Mouse (Mus musculus) left cerebral cortex, adult 18-20 months (tissue): ENCODE results near the gene Wfdc6a. TPM values are rescaled to one million over a fixed set of nuclear protein-coding genes. Genes with fewer than 3 reads are reported as not detected.

Experiments used
- DNase-seq, 2 experiments: peaks; one replicate each; pipeline ENCODE4 v3.0.0; 2021 to 2022; ENCODE audit warnings: low spot score in 2 of 2, mixed read lengths in 1 of 2
- total RNA-seq, 2 experiments: library from RNA; stranded (reverse); gene quantifications; 2 replicates each; pipeline ENCODE4 v1.2.3; 2021

Wfdc6a gene
- total RNA-seq, 2 experiments from 2014 or later, result not detected

DNA sequence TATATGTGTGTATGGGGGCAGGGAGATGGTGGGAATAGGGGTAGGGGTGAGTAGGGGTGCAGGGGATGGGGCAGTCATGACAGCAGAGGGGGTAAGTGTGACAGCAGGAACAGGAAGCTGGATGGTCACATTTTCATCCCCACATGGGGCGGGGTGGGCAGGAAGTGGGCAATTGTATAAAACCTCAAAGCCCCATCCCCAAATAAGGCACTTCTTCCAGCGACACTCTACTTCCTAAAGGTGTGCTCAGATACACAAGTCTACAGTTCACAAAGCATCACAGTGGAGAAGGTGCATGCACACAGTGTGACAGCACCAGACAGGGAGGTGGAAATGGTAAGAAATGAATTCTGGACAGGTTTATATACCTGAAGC lies 34.4 kb downstream of the Wfdc6a start:
- DNase-seq, result no peak

DNA sequence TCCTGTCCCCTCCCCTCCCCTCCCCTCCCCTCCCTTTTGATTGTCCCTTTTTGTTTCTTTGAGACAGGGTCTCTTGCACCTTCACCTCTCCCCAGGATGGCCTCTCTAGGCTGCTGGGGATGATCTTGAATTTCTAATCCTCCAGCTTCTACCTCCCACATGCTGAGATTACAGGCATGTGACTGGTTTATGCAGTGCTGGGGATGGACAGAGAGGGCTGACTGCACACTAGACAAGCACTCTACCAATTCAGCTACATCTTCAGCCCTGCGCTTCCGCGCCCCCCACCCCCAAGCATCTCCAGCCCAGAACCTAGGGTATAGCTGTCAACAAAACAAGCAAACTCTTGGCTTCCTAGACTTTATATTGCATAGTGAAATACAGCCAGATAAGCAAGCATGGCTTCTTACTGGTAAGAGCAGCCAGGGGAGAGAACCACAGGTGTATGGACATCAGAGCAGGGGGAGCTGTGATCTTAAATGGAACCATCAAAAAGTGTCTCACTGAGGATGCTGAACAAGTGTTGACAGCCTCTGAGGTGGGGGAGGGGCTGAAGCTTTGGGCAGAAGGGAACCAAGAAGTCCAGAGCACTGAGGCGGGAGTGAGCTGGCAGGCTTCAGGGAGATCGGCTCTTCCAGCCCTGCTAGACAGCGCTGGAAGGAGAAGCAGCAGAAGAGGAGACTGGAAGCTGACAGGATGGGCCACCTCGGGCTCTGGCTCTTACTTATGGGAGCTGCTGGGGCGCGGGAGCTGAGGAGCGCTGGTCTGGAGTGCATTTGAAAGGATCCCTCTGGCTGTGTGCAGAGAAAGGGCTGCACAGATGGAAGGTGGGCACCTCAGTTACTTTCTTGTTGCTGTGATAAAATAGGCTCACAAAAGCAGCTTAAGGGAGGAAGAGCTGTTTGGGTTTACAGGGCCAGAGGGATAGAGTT lies 35.0 kb downstream of the Wfdc6a start:
- peak; percentile 40 to 72 for DNase-seq

DNA sequence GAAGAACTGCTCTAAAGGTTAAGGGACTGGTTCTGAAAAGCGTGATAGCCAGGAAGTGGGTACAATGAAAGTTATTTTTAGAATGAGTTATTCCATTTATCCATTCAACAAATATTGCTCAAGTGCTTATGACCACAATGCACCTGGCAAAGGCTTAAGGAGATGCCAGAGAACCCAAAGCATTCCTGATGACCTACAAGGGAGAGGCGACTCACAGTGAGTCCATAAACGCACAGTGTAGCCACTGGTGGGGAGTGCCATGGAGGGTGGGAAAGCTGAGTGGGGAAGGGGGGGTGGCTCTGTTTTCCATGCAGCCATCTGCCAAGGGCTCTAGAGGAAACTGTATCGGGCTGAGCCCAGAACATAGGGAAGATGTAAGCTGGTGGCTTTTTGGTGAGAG lies 35.9 kb downstream of the Wfdc6a start:
- no peak for DNase-seq

DNA sequence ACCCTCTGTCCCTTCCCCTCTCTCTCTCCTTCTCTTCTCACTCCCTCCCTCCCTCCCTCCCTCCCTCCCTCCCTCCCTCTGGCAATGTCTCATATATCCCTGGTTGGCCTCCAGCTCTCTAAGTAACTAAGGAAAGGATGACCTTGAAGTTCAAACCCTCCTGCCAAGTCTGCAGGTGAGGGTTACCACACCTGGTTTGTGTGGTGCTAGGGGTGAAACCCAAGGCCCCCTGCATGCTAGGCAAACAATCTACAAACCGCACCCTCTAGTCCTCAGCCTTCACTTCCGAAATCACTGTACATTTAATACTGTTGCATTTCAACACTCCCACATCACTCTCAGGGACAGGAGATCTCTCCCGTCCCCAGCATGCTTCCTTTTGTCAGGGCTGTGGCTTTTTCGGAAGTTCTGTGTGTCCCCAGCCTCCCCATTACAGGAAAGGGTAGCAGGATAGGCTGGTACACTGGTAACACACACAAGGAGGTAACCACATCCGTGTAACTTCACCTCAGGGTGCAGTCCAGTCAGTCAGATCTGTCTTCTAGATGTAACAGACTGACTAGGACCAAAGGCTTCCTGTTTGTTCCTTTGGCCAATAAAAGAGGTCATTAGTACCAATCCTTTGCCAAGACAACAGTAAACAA lies 40.7 kb downstream of the Wfdc6a start:
- DNase-seq, result no peak

DNA sequence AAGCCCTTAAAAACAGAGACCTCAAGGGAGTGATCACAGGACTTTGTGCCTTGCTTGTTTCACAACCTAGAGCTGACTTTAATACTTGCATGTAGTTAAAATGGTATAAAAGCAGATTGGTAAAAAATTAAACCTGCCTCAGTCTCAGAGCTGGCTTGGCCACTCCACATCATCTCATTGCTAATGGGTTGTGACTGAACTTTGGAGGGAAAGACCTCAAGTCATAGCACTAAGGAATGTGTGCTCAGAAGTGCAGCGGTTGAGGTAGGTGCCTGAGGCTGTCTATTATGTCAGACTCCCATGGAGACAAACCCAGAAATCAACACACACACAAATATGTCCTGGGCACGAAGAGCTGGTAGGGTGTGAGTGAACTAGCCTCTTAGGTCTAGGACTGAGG lies 41.5 kb downstream of the Wfdc6a start:
- DNase-seq, result no peak

DNA sequence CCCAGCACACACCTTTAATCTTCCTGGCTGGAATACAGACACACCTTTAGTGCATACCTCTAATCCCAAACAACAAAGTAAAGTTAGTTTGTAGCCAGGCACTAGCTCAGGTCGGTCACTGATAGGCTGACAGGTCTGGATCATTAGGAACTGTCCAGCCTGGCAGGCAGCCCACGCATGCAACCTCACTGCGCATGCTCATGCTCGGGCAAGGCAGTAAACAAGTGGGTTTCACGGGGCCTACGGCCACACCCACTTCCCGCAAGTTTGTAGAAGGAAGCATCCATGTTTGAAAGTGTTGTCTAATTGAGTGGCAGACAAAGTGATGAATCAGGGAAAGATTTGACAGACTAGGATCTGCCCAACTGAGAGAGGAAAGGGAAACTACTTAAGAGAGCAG lies 42.6 kb downstream of the Wfdc6a start:
- no peak for DNase-seq

DNA sequence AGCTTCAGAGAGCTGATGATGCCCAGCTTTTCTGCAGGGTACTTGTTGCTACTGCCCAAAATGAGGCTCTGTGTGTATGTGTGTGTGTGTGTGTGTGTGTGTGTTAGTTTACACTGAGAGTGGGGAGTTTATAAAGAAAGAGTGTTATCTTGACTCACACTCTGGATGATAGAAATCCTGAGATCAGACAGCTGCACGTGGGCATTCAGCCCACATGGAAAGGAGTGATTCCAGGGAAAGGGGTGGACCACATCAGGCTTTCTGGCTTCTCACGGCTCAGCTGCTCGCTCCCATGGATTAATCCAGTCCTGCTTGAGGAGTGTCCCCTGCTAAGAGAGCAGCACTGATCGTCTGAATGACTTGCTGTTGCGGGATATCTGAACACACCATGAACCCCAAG lies 43.1 kb downstream of the Wfdc6a start:
- DNase-seq, result peak; percentile 73 to 76

DNA sequence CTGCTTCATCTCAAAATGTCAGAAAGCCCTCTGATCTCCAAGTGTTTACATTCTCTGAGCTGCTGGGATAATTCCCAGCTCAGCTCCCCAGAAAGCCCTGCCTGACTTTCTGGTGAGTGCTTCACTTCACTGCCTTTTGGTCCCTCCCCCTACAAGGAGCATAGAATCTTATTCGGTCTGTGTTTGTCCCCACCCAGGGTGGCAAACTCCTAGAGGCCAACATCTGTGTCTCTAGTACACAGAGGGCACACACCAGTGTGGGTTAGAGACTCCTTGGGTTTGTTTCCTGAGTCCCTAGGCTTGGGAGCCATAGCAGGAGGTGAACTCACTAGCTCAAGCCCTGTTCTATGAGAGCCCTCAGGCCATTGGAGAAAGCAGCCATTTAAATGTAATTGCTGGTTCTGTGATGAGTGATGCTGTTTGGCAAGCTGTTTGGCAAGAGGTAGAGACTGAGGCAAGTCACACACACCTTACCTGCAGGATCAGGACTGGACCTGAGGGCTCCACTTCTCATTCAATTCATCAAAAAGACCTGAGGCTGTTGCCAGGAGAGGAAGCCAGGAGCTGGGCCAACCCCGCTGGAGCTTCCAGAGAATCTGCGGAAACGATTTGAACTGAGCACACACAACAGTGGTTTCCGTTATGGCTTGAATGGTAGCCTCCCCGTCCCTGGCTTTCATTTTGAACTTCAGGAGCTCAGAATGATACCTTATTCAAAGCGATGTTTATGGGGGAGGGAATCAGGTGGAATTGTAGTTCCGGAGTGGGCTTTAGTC lies 44.4 kb downstream of the Wfdc6a start:
- DNase-seq, result no peak

DNA sequence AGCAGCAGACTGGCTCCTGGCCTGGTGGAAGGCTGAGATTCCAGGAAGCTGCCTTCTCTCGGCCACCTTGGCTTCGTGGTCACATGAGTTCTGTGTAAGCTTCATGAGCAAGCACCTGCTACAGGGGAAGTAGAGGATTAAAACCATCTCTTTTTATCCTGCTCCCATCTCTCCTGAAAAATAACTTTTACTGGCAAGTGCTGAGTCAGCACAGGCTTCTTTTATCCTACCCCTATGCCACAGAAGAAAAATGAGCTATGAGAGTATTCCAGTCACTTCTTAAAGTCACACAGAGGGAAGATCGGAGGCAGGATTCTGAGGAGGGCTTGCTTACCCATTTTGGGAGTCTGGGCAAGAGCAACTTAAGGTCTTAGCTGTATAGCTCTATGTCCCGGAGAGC lies 48.2 kb downstream of the Wfdc6a start:
- no peak for DNase-seq

DNA sequence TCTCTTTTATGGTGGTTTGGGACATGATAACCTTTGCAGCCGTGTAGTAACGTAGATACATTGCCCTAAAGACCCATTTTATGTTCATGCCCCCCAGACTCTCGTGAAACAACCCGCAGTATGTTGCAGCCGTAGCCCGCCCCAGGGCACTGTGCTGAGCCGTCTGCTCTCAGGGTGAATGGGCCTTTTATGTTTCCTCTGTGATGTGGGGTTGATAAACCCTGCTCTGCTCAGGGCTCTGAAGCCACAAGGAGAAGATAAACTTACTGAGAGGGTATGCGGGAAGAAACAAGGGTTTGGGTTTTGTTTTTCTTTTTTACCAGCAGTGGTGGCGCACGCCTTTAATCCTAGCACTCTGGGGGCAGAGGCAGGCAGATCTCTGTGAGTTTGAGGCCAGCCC lies 50.9 kb downstream of the Wfdc6a start:
- no peak for DNase-seq

DNA sequence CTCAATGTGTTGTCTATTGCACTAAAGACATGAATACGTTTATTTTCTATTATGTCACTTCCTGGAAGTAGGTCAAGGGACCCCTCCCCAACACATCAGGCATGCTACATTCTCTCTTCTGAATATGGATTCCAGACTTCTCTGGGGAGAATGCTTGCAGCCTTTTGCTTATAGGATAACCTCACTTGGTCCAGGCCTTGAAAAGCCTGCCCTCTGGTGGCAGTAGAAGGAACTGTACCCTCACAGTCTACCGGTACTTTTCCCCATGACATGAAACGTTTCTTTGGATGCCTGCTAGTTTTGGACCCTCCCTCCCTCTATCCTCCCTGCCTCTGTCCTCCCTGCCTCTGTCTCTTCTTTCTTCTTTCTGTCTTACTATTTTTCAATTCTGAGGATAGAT lies 54.1 kb downstream of the Wfdc6a start:
- peak; percentile 74 to 82 for DNase-seq

Other genes starting within 250 kb of the Wfdc6a start
- gene Slpi, start 196.4 kb downstream of the Wfdc6a start, total RNA-seq, result under 1 TPM in 1 of 2 experiments, not detected in 1; 0.82 TPM
- under 1 TPM; 0.33 to 0.56 TPM for gene Rbpjl, start 182.3 kb downstream of the Wfdc6a start, total RNA-seq
- gene Matn4, start 180.3 kb downstream of the Wfdc6a start, total RNA-seq, result 1 to 10 TPM; 8.4 to 8.5 TPM
- gene Sdc4, start 141.6 kb downstream of the Wfdc6a start, total RNA-seq, result 10 to 100 TPM; 72.7 to 80.1 TPM
- gene Sys1, start 128.5 kb downstream of the Wfdc6a start, total RNA-seq, result 10 to 100 TPM; 43.5 to 44.6 TPM
- 1 to 10 TPM; 2.0 to 6.4 TPM for gene Gm20458, start 124.5 kb downstream of the Wfdc6a start, total RNA-seq
- not detected for gene Trp53tg5, start 111.7 kb downstream of the Wfdc6a start, total RNA-seq
- 100 to 1,000 TPM; 108 to 126 TPM for gene Dbndd2, start 99.3 kb downstream of the Wfdc6a start, total RNA-seq
- gene Pigt, start 87.9 kb downstream of the Wfdc6a start, total RNA-seq, result 10 to 100 TPM; 83.0 to 89.2 TPM
- gene Wfdc2, start 23.0 kb downstream of the Wfdc6a start, total RNA-seq, result under 1 TPM in 1 of 2 experiments, not detected in 1; 0.59 TPM
- gene Spint3, start 12.0 kb downstream of the Wfdc6a start, total RNA-seq, result not detected
- not detected for gene Eppin, start 8.1 kb upstream of the Wfdc6a start, total RNA-seq
- gene Wfdc6b, start 28.1 kb upstream of the Wfdc6a start, total RNA-seq, result not detected
- not detected for gene Wfdc8, start 28.2 kb upstream of the Wfdc6a start, total RNA-seq
- not detected for gene Wfdc16, start 53.3 kb upstream of the Wfdc6a start, total RNA-seq
- not detected for gene Wfdc10, start 70.6 kb upstream of the Wfdc6a start, total RNA-seq
- not detected for gene Wfdc9, start 71.1 kb upstream of the Wfdc6a start, total RNA-seq
- gene Wfdc11, start 88.6 kb upstream of the Wfdc6a start, total RNA-seq, result not detected
- gene Wfdc13, start 99.7 kb upstream of the Wfdc6a start, total RNA-seq, result not detected
- gene Spint4, start 113.1 kb upstream of the Wfdc6a start, total RNA-seq, result not detected
- gene Spint5, start 129.9 kb upstream of the Wfdc6a start, total RNA-seq, result not detected
- gene Wfdc3, start 160.5 kb upstream of the Wfdc6a start, total RNA-seq, result 1 to 10 TPM; 1.3 to 1.5 TPM
- gene Dnttip1, start 160.5 kb upstream of the Wfdc6a start, total RNA-seq, result 10 to 100 TPM; 34.5 to 37.5 TPM
- gene Ube2c, start 184.5 kb upstream of the Wfdc6a start, total RNA-seq, result not detected
- gene Tnnc2, start 194.5 kb upstream of the Wfdc6a start, total RNA-seq, result 1 to 10 TPM; 1.7 TPM
- gene Snx21, start 200.4 kb upstream of the Wfdc6a start, total RNA-seq, result 10 to 100 TPM; 52.9 to 57.0 TPM
- gene Acot8, start 219.4 kb upstream of the Wfdc6a start, total RNA-seq, result 10 to 100 TPM; 25.5 to 26.1 TPM
- gene Zswim3, start 219.7 kb upstream of the Wfdc6a start, total RNA-seq, result 10 to 100 TPM; 10.1 to 10.2 TPM
- gene Zswim1, start 237.2 kb upstream of the Wfdc6a start, total RNA-seq, result 10 to 100 TPM; 23.2 to 25.2 TPM
- not detected for gene Spata25, start 243.1 kb upstream of the Wfdc6a start, total RNA-seq
- 10 to 100 TPM; 93.1 to 93.6 TPM for gene Ctsa, start 247.4 kb upstream of the Wfdc6a start, total RNA-seq
- gene Neurl2, start 248.0 kb upstream of the Wfdc6a start, total RNA-seq, result 1 to 10 TPM; 3.1 TPM